Mouse (Mus musculus) MEL (cell line): ENCODE data around the gene Klf15.

Experiments used
- GABPA ChIP-seq: IDR thresholded peaks from 2 replicates; pipeline ENCODE4 v1.6.1; 2012; ENCODE audit warnings: low read depth, mild to moderate bottlenecking, inconsistent platforms, low read length, improper control_type of control experiment, moderate library complexity
- GATA1 ChIP-seq: IDR thresholded peaks from 2 replicates; pipeline ENCODE4 v1.6.1; 2011; ENCODE audit warnings: low read depth, low read length, improper control_type of control experiment
- POLR2A ChIP-seq, 2 experiments: IDR thresholded peaks; 2 replicates each; pipeline ENCODE4 v1.6.1; 2011 to 2012; ENCODE audit warnings: low read length in 2 of 2, mild to moderate bottlenecking in 2 of 2, control low read depth in 1 of 2, improper control_type of control experiment in 1 of 2, low read depth in 1 of 2, moderate library complexity in 1 of 2; ENCODE audit not compliant: control insufficient read depth in 1 of 2, insufficient read depth in 1 of 2, poor library complexity in 1 of 2

DNA sequence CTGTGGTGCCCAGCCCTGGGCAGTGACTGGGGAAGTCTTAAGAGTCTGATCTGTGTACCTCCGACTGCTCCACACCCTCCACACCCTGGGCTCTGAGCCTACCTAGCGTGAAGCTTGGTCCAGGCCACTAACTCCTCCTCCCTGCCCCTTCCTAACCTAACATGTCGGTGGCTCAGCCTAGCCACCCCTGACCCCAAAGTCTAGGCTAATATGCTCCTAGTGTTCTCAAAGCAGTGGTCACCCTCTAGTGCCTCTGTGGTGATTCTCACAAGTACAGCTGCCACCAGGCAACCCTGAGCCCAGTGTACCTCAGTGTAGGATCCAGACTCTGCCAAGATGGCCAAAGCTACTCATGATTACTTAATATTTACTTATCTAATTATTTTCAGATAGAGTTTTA lies 27.7 kb upstream of the Klf15 start:
- TF ChIP-seq POLR2A (IDR thresholded peaks at IDR 0.05; ENCODE audit: control insufficient read depth in 1 of 2, insufficient read depth in 1 of 2, low read depth in 1 of 2, low read length in 2 of 2, poor library complexity in 1 of 2) = no peak
- no peak for TF ChIP-seq GATA1
- TF ChIP-seq GABPA = no peak
